Mouse (Mus musculus): ENCODE data around the gene Mrpl50.
"Not testable (repeated sequence)": the region's sequence is repeated elsewhere in the genome, so short reads cannot be mapped to it uniquely, and the experiment has no call there.

The Mrpl50 gene

GRCm38 (mm10) chr4:49510236-49510835, 10.6 kb downstream of the Mrpl50 start:
- DNase-seq (ENCODE audit: low read depth, low spot score), result not testable (repeated sequence)

GRCm38 (mm10) chr4:49509183-49509582, 11.7 kb downstream of the Mrpl50 start:
- DNase-seq (ENCODE audit: low read depth, low spot score), result no peak

DNA sequence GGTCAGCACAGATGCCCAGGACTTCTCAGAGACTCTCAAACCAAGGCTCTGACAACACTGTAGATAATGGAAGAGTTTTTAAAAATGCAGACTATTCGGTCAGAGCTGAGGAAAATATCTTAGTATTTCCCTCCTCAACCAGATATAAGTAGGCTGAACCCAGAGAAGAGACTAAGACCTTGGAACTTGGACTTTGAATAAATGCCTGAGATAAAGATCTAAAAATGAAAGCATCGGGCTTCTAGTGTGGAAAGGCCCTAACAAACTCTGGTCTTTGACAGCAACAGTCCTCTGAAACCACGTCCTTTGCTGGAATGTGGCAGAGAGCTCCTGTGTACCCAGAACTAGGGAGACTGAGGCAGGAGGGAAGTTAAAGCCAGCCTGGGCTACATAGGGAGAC, 14.5 kb downstream of the Mrpl50 start, which contains the start of gene Baat:
Gene Baat, minus strand, starts transcription at position 172 of the 400 bp plus-strand sequence.
- DNase-seq (ENCODE audit: low read depth, low spot score), result no peak

GRCm38 (mm10) chr4:49503563-49503962, 17.3 kb downstream of the Mrpl50 start:
- no peak for DNase-seq (ENCODE audit: low read depth, low spot score)

GRCm38 (mm10) chr4:49485934-49486650, 34.8 kb downstream of the Mrpl50 start:
- DNase-seq (ENCODE audit: low read depth, low spot score), result not testable (repeated sequence)

DNA sequence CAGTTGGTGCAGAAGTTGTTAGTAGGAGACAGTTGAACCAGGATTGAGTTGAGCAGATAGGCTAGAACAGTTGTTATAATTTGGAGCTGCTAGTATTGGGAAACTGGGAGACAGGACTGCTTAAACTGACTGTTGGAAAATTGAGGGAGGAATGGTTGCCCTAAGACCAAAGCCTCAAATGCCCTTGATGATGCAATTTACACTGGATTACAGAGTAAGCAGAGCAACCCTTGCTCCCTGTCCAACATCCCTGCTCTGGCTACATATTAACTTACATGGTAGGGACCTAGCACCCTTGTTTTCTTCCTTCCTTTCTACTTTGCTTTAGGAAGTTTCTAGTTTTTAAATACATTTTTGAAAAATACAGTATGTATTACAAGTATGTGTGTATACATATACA, 35.5 kb downstream of the Mrpl50 start:
- DNase-seq (ENCODE audit: low read depth, low spot score), result no peak

GRCm38 (mm10) chr4:49480896-49481295, 40.0 kb downstream of the Mrpl50 start:
- DNase-seq (ENCODE audit: low read depth, low spot score), result no peak

DNA sequence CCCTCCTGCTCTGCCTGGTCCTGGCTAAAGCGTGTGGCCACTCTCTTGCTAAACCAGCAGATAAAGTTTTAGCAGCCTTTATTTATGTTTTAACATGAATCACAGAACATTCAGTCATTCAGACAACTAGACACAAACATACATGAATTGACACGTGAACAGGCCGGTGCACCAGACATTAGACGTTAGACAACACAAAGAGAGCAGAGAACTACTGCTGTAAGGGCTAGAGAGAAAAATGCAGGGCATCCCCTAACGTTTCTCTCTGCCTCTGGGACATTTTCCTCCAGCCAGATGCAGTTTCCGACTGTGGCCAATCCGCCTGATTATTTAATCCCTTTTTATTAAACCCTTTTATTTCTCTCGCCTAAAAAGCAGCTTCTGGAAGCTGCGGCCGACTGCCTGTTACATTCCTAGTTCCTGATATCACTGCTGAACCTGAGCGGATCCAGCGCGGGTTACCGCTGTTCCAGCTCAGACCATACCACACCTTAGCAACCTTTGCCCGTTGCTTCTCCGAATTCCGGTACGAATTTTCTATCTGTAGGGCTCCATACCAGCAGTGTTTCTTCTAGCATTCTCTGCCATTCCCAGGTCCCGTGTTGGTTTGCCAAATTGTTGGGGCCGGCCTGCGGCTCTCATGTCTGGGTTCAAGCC, 40.7 kb downstream of the Mrpl50 start:
- DNase-seq (ENCODE audit: low read depth, low spot score), result no peak

- not testable (repeated sequence) for DNase-seq (ENCODE audit: low read depth, low spot score)
These were observed 41.9 kb downstream of the Mrpl50 start for GRCm38 (mm10) chr4:49479035-49479434.

GRCm38 (mm10) chr4:49478118-49478877, 42.6 kb downstream of the Mrpl50 start:
- DNase-seq (ENCODE audit: low read depth, low spot score), result no peak

- DNase-seq (ENCODE audit: low read depth, low spot score), result no peak
These were observed 46.3 kb downstream of the Mrpl50 start for GRCm38 (mm10) chr4:49474583-49474982.

GRCm38 (mm10) chr4:49473435-49474100, 47.3 kb downstream of the Mrpl50 start, which contains the start of gene Acnat1:
TSS of gene Acnat1 (minus strand) at chr4:49473912.
- DNase-seq (ENCODE audit: low read depth, low spot score), result no peak

DNA sequence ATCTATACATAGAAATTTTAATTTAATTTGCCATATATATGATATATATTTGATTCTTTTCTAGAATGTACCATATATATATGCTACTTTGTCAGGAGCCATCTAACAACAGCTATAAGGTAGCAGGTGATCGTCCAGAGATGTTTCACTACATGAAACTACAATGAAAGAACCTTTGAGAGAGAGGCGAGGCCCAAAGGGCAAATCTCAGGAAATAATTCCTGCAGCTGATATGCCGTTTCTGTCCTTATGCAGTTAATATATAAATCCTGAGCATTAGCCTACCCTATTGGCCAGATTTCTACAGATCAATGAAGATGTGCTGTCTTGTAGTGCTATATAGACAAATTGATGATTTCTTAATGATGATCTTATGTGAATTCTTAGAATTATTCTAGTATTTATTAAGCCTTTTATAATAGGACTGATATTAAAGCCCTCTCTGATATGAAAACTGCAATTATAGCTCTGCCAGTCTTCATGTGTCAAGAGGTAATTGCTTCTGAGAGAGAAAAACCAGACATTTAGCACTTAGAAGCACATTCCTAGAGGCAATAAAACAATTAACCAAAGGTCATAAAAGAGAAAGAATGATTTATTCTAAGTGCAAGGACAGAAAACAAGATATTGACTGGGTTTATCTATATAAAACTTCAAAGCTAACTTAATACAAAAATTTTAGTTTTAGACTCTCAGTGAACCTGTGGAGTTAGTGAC, 51.3 kb downstream of the Mrpl50 start:
- no peak for DNase-seq (ENCODE audit: low read depth, low spot score)

DNA sequence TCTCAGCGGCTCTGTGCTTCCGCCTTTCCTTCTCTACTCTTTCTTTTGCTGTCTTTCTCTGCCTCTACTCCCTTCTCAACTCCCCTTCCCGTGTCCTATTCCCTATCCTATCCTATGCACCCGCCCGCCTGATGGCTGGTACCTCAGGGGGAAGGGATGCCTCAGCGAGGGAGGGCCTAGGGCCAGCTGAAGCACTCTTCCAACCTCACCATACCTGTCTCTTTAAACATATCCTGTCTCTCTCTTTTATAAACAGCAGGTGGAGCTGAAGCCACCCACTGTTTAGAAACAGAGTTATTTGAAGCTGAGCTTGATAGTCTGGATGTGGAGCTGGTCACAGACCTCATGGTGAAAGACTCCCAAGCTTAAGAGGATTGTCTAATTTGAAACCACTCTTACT, 53.5 kb downstream of the Mrpl50 start:
- no peak for DNase-seq (ENCODE audit: low read depth, low spot score)

Measured in 3T3-L1 (cell line).